Mouse (Mus musculus) spleen, adult 2 months (tissue): ENCODE results near the gene Chrm3. TPM values are rescaled to one million over a fixed set of nuclear protein-coding genes. Genes with fewer than 3 reads are reported as not detected.
"Not testable (repeated sequence)": the region's sequence is repeated elsewhere in the genome, so short reads cannot be mapped to it uniquely, and the experiment has no call there.

Source experiments
- DNase-seq, 2 experiments: peaks; one replicate each; pipeline versions ENCODE4 v3.0.0 to v3.0.0-alpha.2; 2012 to 2021; ENCODE audit warnings: low spot score in 2 of 2, low read depth in 1 of 2
- H3K27ac ChIP-seq: fragments of 200-500 bp; 2 replicates; pipeline ENCODE4 v1.5.1; 2012; ENCODE audit warnings: low read length, inconsistent platforms; ENCODE audit not compliant: insufficient read depth
- H3K27me3 ChIP-seq: fragments of 200-500 bp; 2 replicates; pipeline ENCODE4 v1.6.1; 2012; ENCODE audit warnings: mild to moderate bottlenecking, moderate library complexity, low read length, inconsistent platforms; ENCODE audit not compliant: control insufficient read depth, insufficient read depth
- H3K36me3 ChIP-seq: fragments of 200-500 bp; 2 replicates; pipeline ENCODE4 v1.6.1; 2012; ENCODE audit warnings: mild to moderate bottlenecking, low read length, inconsistent platforms; ENCODE audit not compliant: control insufficient read depth, insufficient read depth
- H3K4me1 ChIP-seq: fragments of 200-500 bp; 2 replicates; pipeline ENCODE4 v1.6.1; 2011; ENCODE audit warnings: inconsistent platforms; ENCODE audit not compliant: control insufficient read depth, insufficient read depth, insufficient read length
- H3K4me3 ChIP-seq: fragments of 200-500 bp; 2 replicates; pipeline ENCODE4 v1.5.1; 2011; ENCODE audit warnings: mild to moderate bottlenecking, inconsistent platforms; ENCODE audit not compliant: insufficient read depth, insufficient read length; ENCODE audit errors: extremely low read depth
- CTCF ChIP-seq: fragments of 200-500 bp; IDR thresholded peaks from 2 replicates; pipeline ENCODE4 v1.5.1; 2011; ENCODE audit warnings: mild to moderate bottlenecking, inconsistent platforms; ENCODE audit not compliant: insufficient read depth, insufficient read length, insufficient replicate concordance; ENCODE audit errors: extremely low read depth
- POLR2A ChIP-seq: fragments of 200-500 bp; IDR thresholded peaks from 2 replicates; pipeline ENCODE4 v1.6.1; 2011; ENCODE audit warnings: low read depth, low read length, inconsistent platforms
- WGBS: fragments of 180-500 bp; shearing (Covaris S2); methylation state at CpG from one replicate; pipeline ENCODE4 v1.1.7; 2018; 5-methylcytosine and 5-hydroxymethylcytosine counted together
- polyA plus RNA-seq: library from polyadenylated mRNA; depleted of rRNA; stranded (reverse); fragments of >200 nt; gene quantifications from 2 replicates; pipeline ENCODE4 v1.2.3, GENCODE M21; 2012

Chrm3 gene
- polyA plus RNA-seq, 1 experiment, result 0.58 TPM

GRCm38 (mm10) chr13:9880401-9880800, 480.2 kb downstream of the Chrm3 start:
- WGBS, result 87% methylated on average over 4 of the region's 4 CpGs
- Histone ChIP-seq H3K4me3 (no peak overlapping the region), H3K36me3 (no peaks in the 10 kb centered on the region), H3K27ac (no peak overlapping the region), H3K27me3 (no peaks in the 10 kb centered on the region), H3K4me1 (no peaks in the 10 kb centered on the region)
- DNase-seq, result no peak
- no peak for TF ChIP-seq CTCF
- TF ChIP-seq POLR2A, result no peak

- H3K27me3 ChIP-seq, result no peaks in the 10 kb centered on the region
- H3K4me1 ChIP-seq, result no peaks in the 10 kb centered on the region
- 83% methylated on average over 7 of the region's 7 CpGs for WGBS
- H3K4me3 ChIP-seq, result no peak overlapping the region
- no peak for TF ChIP-seq CTCF
- no peak overlapping the region for H3K27ac ChIP-seq
- no peaks in the 10 kb centered on the region for H3K36me3 ChIP-seq
- no peak for DNase-seq
These were observed 482.0 kb downstream of the Chrm3 start for GRCm38 (mm10) chr13:9878596-9879010.

GRCm38 (mm10) chr13:9873377-9873776, 487.3 kb downstream of the Chrm3 start:
- TF ChIP-seq CTCF (no peak), POLR2A (no peak)
- 35% methylated on average over 3 of the region's 3 CpGs for WGBS
- H3K27me3 ChIP-seq, result no peaks in the 10 kb centered on the region
- DNase-seq, result no peak
- no peaks in the 10 kb centered on the region for H3K4me1 ChIP-seq
- no peak overlapping the region for H3K4me3 ChIP-seq
- H3K36me3 ChIP-seq, result no peaks in the 10 kb centered on the region
- no peak overlapping the region for H3K27ac ChIP-seq

GRCm38 (mm10) chr13:9866161-9866560, 494.5 kb downstream of the Chrm3 start:
- H3K4me3 ChIP-seq, result no peak overlapping the region
- no peaks in the 10 kb centered on the region for H3K4me1 ChIP-seq
- 100% methylated on average over 2 of the region's 2 CpGs for WGBS
- no peaks in the 10 kb centered on the region for H3K36me3 ChIP-seq
- TF ChIP-seq POLR2A (no peak), CTCF (no peak)
- DNase-seq, result no peak
- no peak overlapping the region for H3K27ac ChIP-seq
- H3K27me3 ChIP-seq, result no peaks in the 10 kb centered on the region

- no peaks in the 10 kb centered on the region for H3K36me3 ChIP-seq
- no peaks in the 10 kb centered on the region for H3K27me3 ChIP-seq
- WGBS, result 72% methylated on average over 3 of the region's 3 CpGs
- DNase-seq, result no peak
- TF ChIP-seq CTCF, result no peak
- TF ChIP-seq POLR2A, result no peak
- H3K27ac ChIP-seq, result no peak overlapping the region
- no peak overlapping the region for H3K4me3 ChIP-seq
- no peaks in the 10 kb centered on the region for H3K4me1 ChIP-seq
These were observed 513.1 kb downstream of the Chrm3 start for GRCm38 (mm10) chr13:9847515-9847914.

GRCm38 (mm10) chr13:9846543-9847434, 513.9 kb downstream of the Chrm3 start:
- no peak overlapping the region for H3K4me3 ChIP-seq
- no peaks in the 10 kb centered on the region for H3K36me3 ChIP-seq
- no peaks in the 10 kb centered on the region for H3K27me3 ChIP-seq
- peak in 1 of 2 experiments; percentile 36 for DNase-seq
- WGBS, result 40% methylated on average over 14 of the region's 14 CpGs
- H3K27ac ChIP-seq, result no peak overlapping the region
- peak; percentile 100 for TF ChIP-seq CTCF
- TF ChIP-seq POLR2A, result no peak
- no peaks in the 10 kb centered on the region for H3K4me1 ChIP-seq

- H3K4me3 ChIP-seq, result not testable (repeated sequence)
- 75% methylated on average over 33 of the region's 33 CpGs for WGBS
- peak; percentile 23 to 56 for DNase-seq
These were observed 526.4 kb downstream of the Chrm3 start for GRCm38 (mm10) chr13:9834146-9834679.

More at GRCm38 (mm10) chr13:9834146-9834679, 526.4 kb downstream of the Chrm3 start:
- H3K27me3 ChIP-seq, H3K36me3 ChIP-seq, H3K27ac ChIP-seq, H3K4me1 ChIP-seq: not testable (repeated sequence)
